Mouse (Mus musculus): Measurements from ENCODE around the gene Spag7. TPM values are rescaled to one million over a fixed set of nuclear protein-coding genes. Genes with fewer than 3 reads are reported as not detected.

The Spag7 gene
- total RNA-seq (2014; rRNA removed) (29.4 and 31.6 TPM in 2 replicates), polyA plus RNA-seq (2012; rRNA removed) (21.0 and 24.0 TPM in 2 replicates)

- no peaks in the 10 kb centered on the region for H3K27me3 ChIP-seq (ENCODE audit: control insufficient read depth, insufficient read depth, low read length)
- H3K4me1 ChIP-seq (ENCODE audit: control insufficient read depth, insufficient read depth, low read length): peaks cover 2% of the 10 kb centered on the region; the same call in 1 of the 2 replicates
- peak within 1 kb of the TSS; percentile 72 for H3K4me3 ChIP-seq (ENCODE audit: insufficient read depth, low read depth, low read length)
- peak within 1 kb of the TSS; percentile 76 for H3K9ac ChIP-seq (ENCODE audit: low read depth, low read length)
- TF ChIP-seq CTCF (IDR thresholded peaks at IDR 0.05; ENCODE audit: low read depth, low read length): no peak
- peak; percentile 72 for TF ChIP-seq POLR2A (IDR thresholded peaks at IDR 0.05; ENCODE audit: extremely low read depth, insufficient read depth, low read length)
- peak within 1 kb of the TSS; percentile 90 for H3K27ac ChIP-seq (replicated peaks; ENCODE audit: insufficient read depth, low read depth, low read length)
- DNase-seq (ENCODE audit: extremely low read depth, low read depth, low spot score): peak; percentile 100
- peaks cover 10% of the 10 kb centered on the region for H3K36me3 ChIP-seq (ENCODE audit: control insufficient read depth, insufficient read depth, low read length)
- H3K79me2 ChIP-seq (ENCODE audit: control insufficient read depth, insufficient read depth, low read length): no peaks in the 10 kb centered on the region; the same call in 1 of the 2 replicates
- WGBS: under 1% methylated on average over 44 of the region's 44 CpGs
These were observed at the start of gene Spag7 for GRCm38 (mm10) chr11:70668771-70669505. Spag7 (minus strand) TSS chr11:70669416.

GRCm38 (mm10) chr11:70718481-70718880 lies 49.3 kb upstream of the Spag7 start:
- Histone ChIP-seq H3K36me3 (ENCODE audit: control insufficient read depth, insufficient read depth, low read length) (peaks cover 40% of the 10 kb centered on the region), H3K27ac (replicated peaks; ENCODE audit: insufficient read depth, low read depth, low read length) (no peak overlapping the region), H3K27me3 (ENCODE audit: control insufficient read depth, insufficient read depth, low read length) (no peaks in the 10 kb centered on the region), H3K4me1 (ENCODE audit: control insufficient read depth, insufficient read depth, low read length) (no peaks in the 10 kb centered on the region), H3K79me2 (ENCODE audit: control insufficient read depth, insufficient read depth, low read length) (peaks cover 12% of the 10 kb centered on the region; the same call in 1 of the 2 replicates), H3K9ac (ENCODE audit: low read depth, low read length) (no peak overlapping the region), H3K4me3 (ENCODE audit: insufficient read depth, low read depth, low read length) (no peak overlapping the region)
- whole genome bisulfite sequencing: 80% methylated on average over 5 of the region's 5 CpGs
- TF ChIP-seq POLR2A (IDR thresholded peaks at IDR 0.05; ENCODE audit: extremely low read depth, insufficient read depth, low read length) (no peak), CTCF (IDR thresholded peaks at IDR 0.05; ENCODE audit: low read depth, low read length) (no peak)
- no peak for DNase-seq (ENCODE audit: extremely low read depth, low read depth, low spot score)

GRCm38 (mm10) chr11:70715832-70716231 lies 46.6 kb upstream of the Spag7 start:
- no peak overlapping the region for H3K9ac ChIP-seq (ENCODE audit: low read depth, low read length)
- peaks cover 44% of the 10 kb centered on the region for H3K36me3 ChIP-seq (ENCODE audit: control insufficient read depth, insufficient read depth, low read length)
- no peak overlapping the region for H3K27ac ChIP-seq (replicated peaks; ENCODE audit: insufficient read depth, low read depth, low read length)
- no peak for DNase-seq (ENCODE audit: extremely low read depth, low read depth, low spot score)
- WGBS: 86% methylated on average over 6 of the region's 6 CpGs
- no peak for TF ChIP-seq POLR2A (IDR thresholded peaks at IDR 0.05; ENCODE audit: extremely low read depth, insufficient read depth, low read length)
- TF ChIP-seq CTCF (IDR thresholded peaks at IDR 0.05; ENCODE audit: low read depth, low read length): no peak
- no peak overlapping the region for H3K4me3 ChIP-seq (ENCODE audit: insufficient read depth, low read depth, low read length)
- peaks cover 12% of the 10 kb centered on the region; the same call in 1 of the 2 replicates for H3K79me2 ChIP-seq (ENCODE audit: control insufficient read depth, insufficient read depth, low read length)
- peaks cover 10% of the 10 kb centered on the region for H3K4me1 ChIP-seq (ENCODE audit: control insufficient read depth, insufficient read depth, low read length)
- no peaks in the 10 kb centered on the region for H3K27me3 ChIP-seq (ENCODE audit: control insufficient read depth, insufficient read depth, low read length)

GRCm38 (mm10) chr11:70713222-70713621 lies 44.0 kb upstream of the Spag7 start:
- Histone ChIP-seq H3K79me2 (ENCODE audit: control insufficient read depth, insufficient read depth, low read length) (peaks cover 9% of the 10 kb centered on the region; the same call in 1 of the 2 replicates), H3K36me3 (ENCODE audit: control insufficient read depth, insufficient read depth, low read length) (peaks cover 54% of the 10 kb centered on the region), H3K4me3 (ENCODE audit: insufficient read depth, low read depth, low read length) (no peak overlapping the region), H3K9ac (ENCODE audit: low read depth, low read length) (no peak overlapping the region), H3K4me1 (ENCODE audit: control insufficient read depth, insufficient read depth, low read length) (peaks cover 10% of the 10 kb centered on the region), H3K27me3 (ENCODE audit: control insufficient read depth, insufficient read depth, low read length) (no peaks in the 10 kb centered on the region), H3K27ac (replicated peaks; ENCODE audit: insufficient read depth, low read depth, low read length) (peak overlapping the region; percentile 83)
- peak; percentile 96 for DNase-seq (ENCODE audit: extremely low read depth, low read depth, low spot score)
- WGBS: 25% methylated on average over 6 of the region's 6 CpGs
- no peak for TF ChIP-seq POLR2A (IDR thresholded peaks at IDR 0.05; ENCODE audit: extremely low read depth, insufficient read depth, low read length)
- TF ChIP-seq CTCF (IDR thresholded peaks at IDR 0.05; ENCODE audit: low read depth, low read length): no peak

GRCm38 (mm10) chr11:70711026-70711425 lies 41.8 kb upstream of the Spag7 start:
- TF ChIP-seq POLR2A (IDR thresholded peaks at IDR 0.05; ENCODE audit: extremely low read depth, insufficient read depth, low read length): no peak
- no peak for TF ChIP-seq CTCF (IDR thresholded peaks at IDR 0.05; ENCODE audit: low read depth, low read length)

GRCm38 (mm10) chr11:70706127-70706526 lies 36.9 kb upstream of the Spag7 start:
- H3K9ac ChIP-seq (ENCODE audit: low read depth, low read length): no peak overlapping the region
- no peaks in the 10 kb centered on the region for H3K27me3 ChIP-seq (ENCODE audit: control insufficient read depth, insufficient read depth, low read length)
- H3K4me3 ChIP-seq (ENCODE audit: insufficient read depth, low read depth, low read length): no peak overlapping the region
- no peak for TF ChIP-seq CTCF (IDR thresholded peaks at IDR 0.05; ENCODE audit: low read depth, low read length)
- no peak for TF ChIP-seq POLR2A (IDR thresholded peaks at IDR 0.05; ENCODE audit: extremely low read depth, insufficient read depth, low read length)
- H3K79me2 ChIP-seq (ENCODE audit: control insufficient read depth, insufficient read depth, low read length): peaks cover 11% of the 10 kb centered on the region
- peaks cover 67% of the 10 kb centered on the region for H3K36me3 ChIP-seq (ENCODE audit: control insufficient read depth, insufficient read depth, low read length)
- H3K4me1 ChIP-seq (ENCODE audit: control insufficient read depth, insufficient read depth, low read length): peaks cover 16% of the 10 kb centered on the region
- DNase-seq (ENCODE audit: extremely low read depth, low read depth, low spot score): peak; percentile 64
- H3K27ac ChIP-seq (replicated peaks; ENCODE audit: insufficient read depth, low read depth, low read length): no peak overlapping the region
- whole genome bisulfite sequencing: 46% methylated on average over 3 of the region's 3 CpGs

More at GRCm38 (mm10) chr11:70711026-70711425, 41.8 kb upstream of the Spag7 start:
- 95% methylated on average over 10 of the region's 10 CpGs for WGBS
- DNase-seq (ENCODE audit: extremely low read depth, low read depth, low spot score): no peak
- H3K4me1 ChIP-seq (ENCODE audit: control insufficient read depth, insufficient read depth, low read length): peaks cover 10% of the 10 kb centered on the region
- H3K36me3 ChIP-seq (ENCODE audit: control insufficient read depth, insufficient read depth, low read length): peaks cover 66% of the 10 kb centered on the region
- H3K27me3 ChIP-seq (ENCODE audit: control insufficient read depth, insufficient read depth, low read length): no peaks in the 10 kb centered on the region
- no peak overlapping the region for H3K27ac ChIP-seq (replicated peaks; ENCODE audit: insufficient read depth, low read depth, low read length)
- peaks cover 5% of the 10 kb centered on the region; the same call in 1 of the 2 replicates for H3K79me2 ChIP-seq (ENCODE audit: control insufficient read depth, insufficient read depth, low read length)
- no peak overlapping the region for H3K4me3 ChIP-seq (ENCODE audit: insufficient read depth, low read depth, low read length)
- H3K9ac ChIP-seq (ENCODE audit: low read depth, low read length): no peak overlapping the region

Measured in liver, adult 2 months (tissue).